In the genomic region with DNA sequence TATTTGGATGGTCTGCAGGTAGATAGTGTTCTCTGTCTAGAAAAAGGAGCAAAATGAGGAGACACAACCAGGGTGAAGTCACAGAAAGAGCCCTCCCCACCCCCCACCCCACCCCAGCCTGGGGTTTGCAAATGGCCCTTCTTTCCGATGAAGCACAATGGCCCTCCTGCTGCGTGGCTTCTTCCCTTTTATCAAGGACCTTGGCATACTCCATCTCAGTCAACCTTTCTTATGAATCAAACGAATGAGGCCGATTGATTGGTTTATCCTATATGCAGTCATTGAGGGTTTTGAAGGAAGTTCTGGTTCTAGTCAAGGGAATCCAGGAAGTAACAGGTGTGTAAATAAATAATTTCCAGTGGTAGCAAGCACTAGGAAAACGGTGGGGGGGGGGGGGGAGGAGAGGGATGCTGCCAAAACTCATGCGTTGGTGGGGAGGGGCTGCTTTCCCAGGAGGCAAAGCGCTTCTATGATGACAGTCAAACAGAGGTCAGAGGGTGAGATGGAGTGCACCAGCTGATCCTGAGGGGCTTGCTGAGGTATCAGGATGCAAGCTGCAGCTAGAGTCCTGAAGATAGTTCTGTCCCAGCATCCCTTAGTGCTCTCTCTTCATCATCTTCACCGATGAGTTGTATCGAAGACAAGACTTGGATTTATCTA, we compare ENCODE assay signal across 26 mouse cellular contexts. TPM values are rescaled to one million over a fixed set of nuclear protein-coding genes. Genes with fewer than 3 reads are reported as not detected.
DNase-seq lines count a peak whose midpoint lies in the region; ATAC-seq lines count a peak whose summit lies in the region.
"Had no signal": no experiment of that assay in that cellular context is flagged by ENCODE, and none has a peak within 500 bp of the region (broad histone marks: within the 10 kb centered on the region; RNA-seq: fewer than 3 reads in every experiment).

No protein-coding gene starts in this region.

- H3K36me3 ChIP-seq in forebrain, embryonic 12.5 days (replicated peaks): no peaks in the 10 kb centered on the region
- H3K36me3 ChIP-seq in forebrain, embryonic 13.5 days (ENCODE audit: poor library complexity, severe bottlenecking): no peaks in the 10 kb centered on the region
- no peaks in the 10 kb centered on the region for H3K36me3 ChIP-seq in hindbrain, embryonic 13.5 days
- no peaks in the 10 kb centered on the region for H3K36me3 ChIP-seq in hindbrain, embryonic 14.5 days (replicated peaks; ENCODE audit: control insufficient read depth, insufficient read depth)
- no peaks in the 10 kb centered on the region for H3K36me3 ChIP-seq in limb, embryonic 11.5 days (ENCODE audit: control insufficient read depth, insufficient read depth, low read length)
- H3K36me3 ChIP-seq: heart, embryonic 10.5 days; hindbrain, embryonic 12.5 days; liver, embryonic 13.5 days had no signal

- H3K27ac ChIP-seq in forebrain, embryonic 12.5 days: 0 out of 2 replicates have a peak overlapping the region, but pooled peaks have one; percentile 11
- H3K27ac ChIP-seq in forebrain, embryonic 13.5 days: no peak overlapping the region; the same call in none of the 2 replicates
- 0 out of 2 replicates have a peak overlapping the region, but pooled peaks have one; percentile 30 for H3K27ac ChIP-seq in hindbrain, embryonic 13.5 days
- H3K27ac ChIP-seq in hindbrain, embryonic 14.5 days: no peak overlapping the region
- peak overlapping the region; percentile 45; the same call in 1 of the 2 replicates for H3K27ac ChIP-seq in limb, embryonic 11.5 days (replicated peaks; ENCODE audit: low read depth, low read length)
- H3K27ac ChIP-seq: heart, embryonic 10.5 days; left cerebral cortex, adult 2 months; liver, embryonic 13.5 days; neural tube, embryonic 12.5 days had no signal

- no peaks in the 10 kb centered on the region for H3K9me3 ChIP-seq in forebrain, embryonic 12.5 days
- no peaks in the 10 kb centered on the region for H3K9me3 ChIP-seq in forebrain, embryonic 13.5 days (replicated peaks)
- no peaks in the 10 kb centered on the region for H3K9me3 ChIP-seq in hindbrain, embryonic 13.5 days
- H3K9me3 ChIP-seq in hindbrain, embryonic 14.5 days (ENCODE audit: control insufficient read depth, low read length): no peaks in the 10 kb centered on the region
- H3K9me3 ChIP-seq in limb, embryonic 11.5 days (ENCODE audit: control insufficient read depth, low read length): no peaks in the 10 kb centered on the region
- H3K9me3 ChIP-seq: heart, embryonic 10.5 days; hindbrain, embryonic 12.5 days; liver, embryonic 13.5 days; neural tube, embryonic 12.5 days had no signal

- DNase-seq in hindbrain, embryonic 14.5 days (ENCODE audit: low spot score): no peak
- peak; percentile 84 for DNase-seq in ES-CJ7 (ENCODE audit: low read depth, low spot score)
- DNase-seq in limb, embryonic 11.5 days (ENCODE audit: low spot score): no peak
- DNase-seq in lung, postnatal 10 days: no peak
- DNase-seq in gastrocnemius, adult 18-20 months (ENCODE audit: low spot score): no peak
- DNase-seq: adrenal gland, postnatal 10 days; cerebellum, adult 18-20 months; cerebellum, postnatal 14 days; kidney, adult 9 months; kidney, postnatal 25 days; liver, embryonic 13.5 days; lung, postnatal 36 days; thymus, adult 2 months; thymus, postnatal 4 days had no signal

- no peak overlapping the region for H3K9ac ChIP-seq in forebrain, embryonic 12.5 days
- H3K9ac ChIP-seq in forebrain, embryonic 13.5 days: no peak overlapping the region
- H3K9ac ChIP-seq in hindbrain, embryonic 13.5 days: no peak overlapping the region
- H3K9ac ChIP-seq in hindbrain, embryonic 14.5 days: no peak overlapping the region
- no peak overlapping the region for H3K9ac ChIP-seq in limb, embryonic 11.5 days (ENCODE audit: low read length)
- H3K9ac ChIP-seq: hindbrain, embryonic 12.5 days; liver, embryonic 13.5 days; lung, embryonic 14.5 days; neural tube, embryonic 12.5 days had no signal

- no peak overlapping the region for H3K4me2 ChIP-seq in forebrain, embryonic 12.5 days
- H3K4me2 ChIP-seq in forebrain, embryonic 13.5 days: no peak overlapping the region
- H3K4me2 ChIP-seq in hindbrain, embryonic 13.5 days: no peak overlapping the region
- no peak overlapping the region for H3K4me2 ChIP-seq in hindbrain, embryonic 14.5 days (replicated peaks)
- no peak overlapping the region for H3K4me2 ChIP-seq in limb, embryonic 11.5 days (ENCODE audit: low read depth, severe bottlenecking)
- H3K4me2 ChIP-seq: hindbrain, embryonic 12.5 days; liver, embryonic 13.5 days; lung, embryonic 14.5 days; neural tube, embryonic 12.5 days had no signal

- peaks cover 8% of the 10 kb centered on the region for H3K4me1 ChIP-seq in forebrain, embryonic 12.5 days
- H3K4me1 ChIP-seq in forebrain, embryonic 13.5 days: peaks cover 12% of the 10 kb centered on the region
- peaks cover 8% of the 10 kb centered on the region for H3K4me1 ChIP-seq in hindbrain, embryonic 13.5 days (replicated peaks)
- H3K4me1 ChIP-seq in hindbrain, embryonic 14.5 days (replicated peaks; ENCODE audit: control insufficient read depth, insufficient read depth, low read length): 0 out of 2 replicates have a peak, but pooled peaks cover 2% of the 10 kb centered on the region
- peaks cover 5% of the 10 kb centered on the region for H3K4me1 ChIP-seq in limb, embryonic 11.5 days (ENCODE audit: control insufficient read depth, insufficient read depth, low read length)
- H3K4me1 ChIP-seq: liver, embryonic 13.5 days had no signal

- ATAC-seq in forebrain, embryonic 12.5 days (ENCODE audit: low FRiP score): no peak
- no peak for ATAC-seq in forebrain, embryonic 13.5 days
- ATAC-seq in hindbrain, embryonic 13.5 days (ENCODE audit: low FRiP score): no peak
- ATAC-seq in hindbrain, embryonic 14.5 days (ENCODE audit: low FRiP score): no peak; the same call in 1 of the 2 replicates
- no peak for ATAC-seq in limb, embryonic 11.5 days (ENCODE audit: insufficient number of reproducible peaks, low FRiP score, low TSS enrichment, low read depth)
- ATAC-seq: CD4-positive, CD25-positive, alpha-beta regulatory T cell, adult 4 months; intestine, embryonic 16.5 days had no signal

- WGBS in forebrain, embryonic 12.5 days: 75% methylated on average over 9 of the region's 9 CpGs
- WGBS in forebrain, embryonic 13.5 days: 73% methylated on average over 9 of the region's 9 CpGs
- WGBS in hindbrain, embryonic 13.5 days: 56% methylated on average over 9 of the region's 9 CpGs
- 52% methylated on average over 9 of the region's 9 CpGs for WGBS in hindbrain, embryonic 14.5 days
- WGBS in limb, embryonic 11.5 days: 75% methylated on average over 9 of the region's 9 CpGs

- no peaks in the 10 kb centered on the region for H3K27me3 ChIP-seq in forebrain, embryonic 12.5 days
- H3K27me3 ChIP-seq in forebrain, embryonic 13.5 days: no peaks in the 10 kb centered on the region
- no peaks in the 10 kb centered on the region for H3K27me3 ChIP-seq in hindbrain, embryonic 13.5 days
- no peaks in the 10 kb centered on the region for H3K27me3 ChIP-seq in hindbrain, embryonic 14.5 days (ENCODE audit: control insufficient read depth, insufficient read depth, low read length)
- no peaks in the 10 kb centered on the region for H3K27me3 ChIP-seq in limb, embryonic 11.5 days (ENCODE audit: control insufficient read depth, insufficient read depth, low read length)
- H3K27me3 ChIP-seq: hindbrain, embryonic 12.5 days; liver, embryonic 13.5 days; neural tube, embryonic 12.5 days had no signal

- H3K4me3 ChIP-seq in forebrain, embryonic 12.5 days (replicated peaks): no peak overlapping the region
- H3K4me3 ChIP-seq in forebrain, embryonic 13.5 days: no peak overlapping the region
- no peak overlapping the region for H3K4me3 ChIP-seq in hindbrain, embryonic 13.5 days
- no peak overlapping the region for H3K4me3 ChIP-seq in hindbrain, embryonic 14.5 days (replicated peaks; ENCODE audit: low read length)
- H3K4me3 ChIP-seq in limb, embryonic 11.5 days (ENCODE audit: low read depth, low read length): no peak overlapping the region
- H3K4me3 ChIP-seq: heart, embryonic 10.5 days; hindbrain, embryonic 12.5 days; left cerebral cortex, adult 2 months; liver, embryonic 13.5 days; neural tube, embryonic 12.5 days had no signal

RNA-seq across cellular contexts. Expression of gene Plce1, which starts 27.2 kb away (rescaled TPM):
- polyA plus RNA-seq in forebrain, embryonic 12.5 days (2016; fragmentation: Nextera tagmentation; extraction: Ambion mirVana): 6.0 and 6.2 TPM in 2 replicates
- polyA plus RNA-seq in forebrain, embryonic 13.5 days (2015; fragmentation: Nextera tagmentation; extraction: Ambion mirVana): 5.4 and 5.6 TPM in 2 replicates
- polyA plus RNA-seq in hindbrain, embryonic 13.5 days (2015; fragmentation: Nextera tagmentation; extraction: Ambion mirVana): 3.8 and 4.8 TPM in 2 replicates
- polyA plus RNA-seq in hindbrain, embryonic 14.5 days (2014; fragmentation: Nextera tagmentation; extraction: Ambion mirVana): 4.3 and 4.7 TPM in 2 replicates
- polyA plus RNA-seq in limb, embryonic 11.5 days (2014; fragmentation: Nextera tagmentation; extraction: Ambion mirVana): 4.5 and 5.3 TPM in 2 replicates
- total RNA-seq in gastrocnemius, adult 18-20 months (2021): 1 to 10 TPM; 4.5 to 6.0 TPM
- total RNA-seq: megakaryocyte-erythroid progenitor cell, adult 5-6 weeks; MEL had no signal

Comparison
In these comparisons a context has a peak if more than half of its experiments do, and no peak if none do; other contexts are left out.
1. H3K27ac ChIP-seq: peak in forebrain, embryonic 12.5 days (single experiment), hindbrain, embryonic 13.5 days (single experiment) and limb, embryonic 11.5 days (single experiment); none in forebrain, embryonic 13.5 days (single experiment) and hindbrain, embryonic 14.5 days (single experiment).